Mouse (Mus musculus) midbrain, embryonic 16.5 days (tissue): ENCODE data around the gene Padi4. TPM values are rescaled to one million over a fixed set of nuclear protein-coding genes. Genes with fewer than 3 reads are reported as not detected.

Source experiments
- ATAC-seq: fragments of 200-750 bp; cut with Nextera tagmentation; 2 replicates; pipeline ENCODE4 v1.8.0; 2017; ENCODE audit warnings: moderate TSS enrichment
- H3K27ac ChIP-seq: fragments of 300-500 bp; sonication (generic); 2 replicates; pipeline ENCODE4 v1.5.1; 2014; ENCODE audit warnings: mild to moderate bottlenecking, low read length, mixed read lengths
- H3K27me3 ChIP-seq: fragments of 300-500 bp; sonication (generic); 2 replicates; pipeline ENCODE4 v1.6.1; 2014; ENCODE audit warnings: low read depth, low read length, mixed read lengths; ENCODE audit not compliant: control insufficient read depth, insufficient read depth
- H3K36me3 ChIP-seq: fragments of 300-500 bp; sonication (generic); 2 replicates; pipeline ENCODE4 v1.6.1; 2014; ENCODE audit warnings: mild to moderate bottlenecking, low read length, moderate library complexity, mixed read lengths; ENCODE audit not compliant: control insufficient read depth, insufficient read depth
- H3K4me1 ChIP-seq: fragments of 300-500 bp; sonication (generic); 2 replicates; pipeline ENCODE4 v1.6.1; 2014; ENCODE audit warnings: mild to moderate bottlenecking, low read length, mixed read lengths; ENCODE audit not compliant: control insufficient read depth, insufficient read depth
- H3K4me2 ChIP-seq: fragments of 300-500 bp; sonication (generic); 2 replicates; pipeline ENCODE4 v1.6.1; 2014; ENCODE audit warnings: mild to moderate bottlenecking, low read length, mixed read lengths
- H3K4me3 ChIP-seq: fragments of 300-500 bp; sonication (generic); 2 replicates; pipeline ENCODE4 v1.5.1; 2014; ENCODE audit warnings: low read depth, mild to moderate bottlenecking, low read length, moderate library complexity, mixed read lengths
- H3K9ac ChIP-seq: fragments of 300-500 bp; sonication (generic); 2 replicates; pipeline ENCODE4 v1.6.1; 2014; ENCODE audit warnings: low read depth, low read length, mixed read lengths
- H3K9me3 ChIP-seq: fragments of 300-500 bp; sonication (generic); replicated peaks from 2 replicates; pipeline ENCODE4 v1.6.1; 2014; ENCODE audit warnings: mild to moderate bottlenecking, low read length, mixed read lengths; ENCODE audit not compliant: control insufficient read depth, poor library complexity, severe bottlenecking
- WGBS: fragments of 180-500 bp; shearing (Covaris S2); extraction: QIAGEN DNeasy Blood & Tissue Kit; methylation state at CpG from one replicate; pipeline ENCODE4 v1.1.7; 2014; 5-methylcytosine and 5-hydroxymethylcytosine counted together
- microRNA-seq: library from miRNA; unstranded; fragments of <30 nt; microRNA quantifications from one replicate; pipeline ENCODE4, GENCODE M21; 2017
- polyA plus RNA-seq: library from polyadenylated mRNA; unstranded; fragments of >200 nt; fragmentation: Nextera tagmentation; extraction: Ambion mirVana; gene quantifications from 2 replicates; pipeline ENCODE4 v1.2.1, GENCODE M21; 2015

Gene Padi4
- polyA plus RNA-seq, 1 experiment from 2014 or later = 0.25 TPM

GRCm38 (mm10) chr4:140699441-140700127 lies 74.5 kb downstream of the Padi4 start:
- H3K9me3 ChIP-seq = no peaks in the 10 kb centered on the region
- peak overlapping the region; percentile 50 for H3K4me2 ChIP-seq
- H3K27me3 ChIP-seq = peaks cover 12% of the 10 kb centered on the region
- peaks cover 25% of the 10 kb centered on the region for H3K4me1 ChIP-seq
- H3K9ac ChIP-seq = peak overlapping the region; percentile 33; the same call in 1 of the 2 replicates
- no peaks in the 10 kb centered on the region for H3K36me3 ChIP-seq
- 7% methylated on average over 29 of the region's 29 CpGs for WGBS
- no peak for ATAC-seq
- peak overlapping the region; percentile 31 for H3K4me3 ChIP-seq
- H3K27ac ChIP-seq = no peak overlapping the region

Small RNAs within 50 kb of the gene (microRNA-seq; reads per million reads assigned to microRNA genes)
- gene Gm25951 = not detected

Other genes with a start within 250 kb of the Padi4 start
- gene Arhgef10l, start 108.2 kb downstream of the Padi4 start, polyA plus RNA-seq = 24.5 and 27.8 TPM in 2 replicates
- 9.7 and 11.5 TPM in 2 replicates for gene Rcc2, start 73.7 kb downstream of the Padi4 start, polyA plus RNA-seq
- not detected in 2 replicates for gene Padi6, start 31.6 kb downstream of the Padi4 start, polyA plus RNA-seq
- gene Padi3, start 36.4 kb upstream of the Padi4 start, polyA plus RNA-seq = not detected in 2 replicates
- gene Padi1, start 71.5 kb upstream of the Padi4 start, polyA plus RNA-seq = 0.07 and 0.09 TPM in 2 replicates
- 2.4 and 2.8 TPM in 2 replicates for gene Padi2, start 132.1 kb upstream of the Padi4 start, polyA plus RNA-seq
- 446 and 455 TPM in 2 replicates for gene Sdhb, start 187.0 kb upstream of the Padi4 start, polyA plus RNA-seq
- 174 and 190 TPM in 2 replicates for gene Atp13a2, start 212.6 kb upstream of the Padi4 start, polyA plus RNA-seq
- 121 and 141 TPM in 2 replicates for gene Mfap2, start 236.2 kb upstream of the Padi4 start, polyA plus RNA-seq